Mouse (Mus musculus): ENCODE results near the gene Lrfn2.

Lrfn2 gene

DNA sequence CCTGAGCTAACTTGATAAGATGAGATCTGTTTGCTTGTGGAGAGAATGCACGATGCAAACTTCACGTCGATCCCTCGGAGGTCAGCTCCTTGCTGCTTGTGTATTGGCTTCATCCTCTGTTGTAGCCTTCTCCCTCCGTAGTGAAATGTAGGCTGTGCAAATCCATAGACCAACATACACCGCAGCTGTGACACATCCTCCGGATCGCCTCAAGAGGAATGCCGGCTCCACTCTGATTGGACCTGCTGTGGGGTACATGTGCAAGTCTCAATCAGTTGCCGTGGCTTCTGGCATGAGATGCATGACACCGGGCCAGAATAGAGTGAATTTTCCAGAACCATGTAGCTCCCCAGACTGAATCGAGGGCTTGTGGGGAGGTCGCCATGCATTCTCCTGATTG is 36.1 kb downstream of the Lrfn2 start:
- DNase-seq = no peak

DNA sequence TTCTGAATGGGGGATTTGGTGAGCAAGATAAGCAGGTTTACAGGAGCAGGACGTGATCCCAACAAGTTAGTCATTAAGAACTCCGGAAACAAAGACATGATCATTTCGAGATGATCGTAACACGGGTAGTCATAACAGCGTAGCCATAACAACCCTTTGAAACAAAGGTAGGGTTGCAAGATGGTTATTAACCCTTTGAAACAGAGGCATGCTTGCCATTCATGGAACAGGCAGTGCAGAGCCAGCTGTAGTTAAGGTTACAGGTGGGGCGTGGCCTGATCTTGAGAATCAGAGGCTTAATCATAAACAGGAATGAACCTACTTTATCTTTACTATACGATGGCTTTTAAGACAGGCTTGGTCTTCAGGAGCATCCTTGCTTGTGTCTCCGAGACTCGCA is 39.1 kb downstream of the Lrfn2 start:
- no peak for DNase-seq

DNA sequence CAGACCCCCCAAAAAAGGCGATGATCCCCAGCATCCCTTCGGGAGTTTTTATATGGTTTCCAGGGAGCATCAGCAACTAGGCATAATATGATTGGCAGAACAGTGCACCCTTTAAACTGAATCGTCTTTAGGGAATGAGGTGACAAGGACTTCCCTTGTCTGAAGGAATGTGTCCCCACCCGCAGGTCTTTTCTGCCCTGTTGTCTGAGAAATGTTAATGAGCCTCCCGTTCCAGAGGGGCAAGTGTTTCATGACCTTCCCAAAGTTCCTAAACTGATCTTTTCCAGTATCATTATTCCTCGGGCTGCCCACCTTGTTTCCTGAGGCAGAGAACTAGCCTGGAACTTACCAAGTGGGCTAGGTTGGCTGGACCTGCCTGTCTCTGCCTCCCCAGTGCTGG is 40.7 kb downstream of the Lrfn2 start:
- no peak for DNase-seq

DNA sequence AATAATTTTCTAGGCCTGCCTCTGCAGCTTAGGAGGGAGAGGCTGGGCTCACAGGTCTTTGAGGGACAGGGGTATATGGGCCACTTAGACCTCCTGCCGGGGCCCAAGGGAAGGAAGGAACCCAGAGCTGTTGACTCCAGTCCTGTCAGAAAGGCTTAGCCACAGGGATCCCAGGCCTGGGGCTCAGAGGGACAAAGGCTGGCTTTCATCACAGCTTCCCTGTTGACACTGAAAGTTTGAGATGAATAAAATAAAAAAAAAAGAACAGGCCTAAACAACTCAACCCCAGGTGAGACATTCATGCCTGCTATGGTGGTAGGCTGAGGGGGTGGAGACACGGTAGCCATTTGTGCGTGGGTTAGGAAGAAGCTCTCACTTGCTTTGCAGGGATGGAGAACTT is 41.2 kb downstream of the Lrfn2 start:
- no peak for DNase-seq

DNA sequence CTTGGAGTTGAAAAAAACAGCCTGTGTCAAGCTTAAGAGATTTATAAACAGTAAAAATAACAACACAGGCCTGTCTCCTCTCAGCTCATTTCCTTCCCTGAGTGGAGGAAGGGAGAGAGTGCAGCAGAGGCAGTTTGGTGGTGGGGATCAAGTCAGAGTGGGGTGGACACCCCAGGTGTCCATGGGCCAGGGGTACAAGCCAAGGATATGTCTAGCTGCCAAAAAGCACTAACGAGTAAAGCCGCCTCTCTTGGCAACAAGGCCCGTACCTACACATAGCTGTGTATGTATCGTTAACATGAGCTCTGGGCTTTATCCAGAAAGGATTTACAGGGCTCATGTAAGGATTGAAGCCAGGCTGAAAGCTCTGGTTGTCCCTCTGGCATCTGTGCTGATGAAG is 42.9 kb downstream of the Lrfn2 start:
- DNase-seq = no peak

DNA sequence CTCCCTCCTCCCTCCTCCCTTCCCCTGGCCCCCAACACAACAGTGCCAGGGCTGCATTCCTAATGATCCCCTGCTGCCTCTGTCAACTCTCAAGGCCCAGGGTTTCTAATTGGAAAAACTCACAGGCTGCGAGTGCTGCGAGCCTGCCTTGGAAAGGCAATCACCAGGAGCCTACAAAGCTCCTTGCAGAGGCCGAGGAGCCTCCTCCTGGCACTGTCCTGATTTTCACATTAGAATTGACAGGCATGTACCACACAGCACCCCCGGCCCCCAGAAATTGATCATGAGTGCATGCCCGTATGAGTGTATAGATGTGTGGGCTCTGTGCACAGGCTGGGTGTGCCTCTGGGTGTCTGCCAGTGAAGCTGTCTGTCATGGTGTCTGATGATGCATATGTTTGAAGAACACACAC is 44.4 kb downstream of the Lrfn2 start:
- peak in 1 of 2 experiments; percentile 26 for DNase-seq

DNA sequence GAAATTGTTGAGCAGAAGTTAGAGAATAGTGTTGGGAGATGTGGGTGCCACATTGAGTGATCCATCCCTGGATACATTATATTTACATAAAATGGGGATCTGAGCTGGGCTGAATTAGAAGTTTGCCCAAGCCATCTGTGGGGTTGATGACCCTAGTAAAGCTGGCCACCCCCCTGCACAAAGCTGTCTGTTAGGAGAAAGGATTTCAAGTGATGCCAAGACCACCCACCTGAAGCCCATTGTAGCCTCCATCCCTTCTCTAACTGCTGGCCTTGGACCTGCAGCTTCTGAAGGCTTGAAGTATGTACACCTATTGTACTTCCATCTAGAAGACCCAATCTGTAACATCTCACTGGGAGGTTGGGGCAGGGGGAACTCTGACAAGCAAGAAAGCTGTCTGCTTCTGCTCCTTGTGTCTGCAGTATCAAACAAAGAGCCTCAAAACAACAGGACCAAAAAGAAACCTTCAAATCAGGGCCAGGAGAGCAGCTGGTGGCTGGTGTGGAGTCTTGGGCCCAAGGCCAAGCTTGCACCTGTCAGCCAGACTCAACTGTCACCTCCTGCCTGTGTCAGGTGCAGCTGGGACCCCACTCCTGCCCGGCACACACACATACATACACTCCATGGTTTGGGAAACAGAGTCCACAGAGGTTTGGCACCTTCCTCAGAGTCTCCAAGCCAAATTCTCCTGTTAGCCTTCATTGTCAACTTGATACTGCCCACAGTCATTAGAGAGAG is 63.2 kb downstream of the Lrfn2 start:
- DNase-seq = no peak

DNA sequence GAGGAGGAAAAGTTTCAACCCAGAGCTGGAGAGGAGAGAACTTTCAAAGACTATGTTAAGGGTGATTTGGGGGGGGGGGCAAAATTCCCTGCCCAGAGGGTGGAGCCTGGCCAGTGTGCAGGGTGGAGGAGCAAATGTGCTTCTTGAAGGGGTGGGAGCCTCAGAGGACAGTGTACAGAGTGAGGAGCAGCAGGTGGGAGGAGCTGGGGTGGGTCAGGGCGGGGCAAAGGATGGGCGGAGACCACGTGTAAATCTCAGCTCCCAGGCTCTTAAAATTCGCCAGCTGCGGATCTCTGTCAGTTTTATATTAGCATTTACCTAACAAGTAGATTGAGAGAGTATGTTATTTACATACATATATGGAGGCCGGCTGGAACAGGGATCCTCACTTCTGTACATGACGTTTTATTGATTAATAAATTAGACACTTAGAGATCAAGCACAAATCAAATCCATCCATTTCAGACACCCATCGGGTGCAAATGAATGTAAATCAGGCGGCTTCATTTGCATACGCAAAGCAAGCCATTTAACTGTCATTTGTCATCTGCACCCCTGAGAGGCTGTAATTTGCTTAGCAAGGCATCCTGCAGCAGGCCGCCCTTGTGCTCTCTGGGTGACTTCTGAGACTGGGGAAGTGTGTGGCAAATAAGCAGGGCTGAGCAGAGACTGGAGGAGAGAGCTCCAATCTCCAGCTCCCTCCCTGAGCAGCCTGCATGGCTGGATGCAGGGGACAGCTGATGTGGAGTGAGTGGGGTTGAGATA is 67.5 kb downstream of the Lrfn2 start:
- DNase-seq = no peak

DNA sequence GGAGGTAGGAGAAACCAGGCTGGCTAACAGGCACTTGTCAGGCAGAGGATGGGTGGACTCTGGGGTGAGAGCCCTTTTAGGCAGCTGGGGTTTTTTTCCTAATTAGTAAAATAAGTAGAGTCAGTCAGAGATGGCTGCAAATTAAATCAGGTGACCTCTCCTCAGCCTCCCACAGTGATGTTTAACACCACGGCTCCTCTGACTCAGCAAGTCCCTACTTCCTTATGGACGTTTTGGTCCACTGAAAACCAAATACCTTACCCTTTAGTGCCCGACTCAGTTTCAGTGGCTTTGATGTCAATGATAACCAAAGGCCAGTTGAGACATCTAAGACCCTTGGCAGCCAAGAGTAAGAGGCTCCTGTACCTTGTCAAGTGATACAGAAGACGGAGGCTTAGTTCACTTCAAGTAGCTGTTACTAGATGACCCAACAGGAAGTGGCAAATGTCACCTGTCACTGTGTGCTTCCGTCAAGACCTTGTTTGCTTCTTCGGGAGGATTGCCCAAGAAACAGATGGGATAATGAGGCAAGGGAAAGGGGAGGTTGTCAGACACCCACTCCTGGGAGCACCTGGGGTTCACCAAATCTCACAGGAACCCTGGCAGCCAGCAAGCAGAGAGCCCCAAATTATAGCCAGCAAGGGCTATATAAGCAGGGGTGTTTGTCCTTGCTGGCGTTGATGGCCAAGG is 77.3 kb downstream of the Lrfn2 start:
- DNase-seq = no peak

DNA sequence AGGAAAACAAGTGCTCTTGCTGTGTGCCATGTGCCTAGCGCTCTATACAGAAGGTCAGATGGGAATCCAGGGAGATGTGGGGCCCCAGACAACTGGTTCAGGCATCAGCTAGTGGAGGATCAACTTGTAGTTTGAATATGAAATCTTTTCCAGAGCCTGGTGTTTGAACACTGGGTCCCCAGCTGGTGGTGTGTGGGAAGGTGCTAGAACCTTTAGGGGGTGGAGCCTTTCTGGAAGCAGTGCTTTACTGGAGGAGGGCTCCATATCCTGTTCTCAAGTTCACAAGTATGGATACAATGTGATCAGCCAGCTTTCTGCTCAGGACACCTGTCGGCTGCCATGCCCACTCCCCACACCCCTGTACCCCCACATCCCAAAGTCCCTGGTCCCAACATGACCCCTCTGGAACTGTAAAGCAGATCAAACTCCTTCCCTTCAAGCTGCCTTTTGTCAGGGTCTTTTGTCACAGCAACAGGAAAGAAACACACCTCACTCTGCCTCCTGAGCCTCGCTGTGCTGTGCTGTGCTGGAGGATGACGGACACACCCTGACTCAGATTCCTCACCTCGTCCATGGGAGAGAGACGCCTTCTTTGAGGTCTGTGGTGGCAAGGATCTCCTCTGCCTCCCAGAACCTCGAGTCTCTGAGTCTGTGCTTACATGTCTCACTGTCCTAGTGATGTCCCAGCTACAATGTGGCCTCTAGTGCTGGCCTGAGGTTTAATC is 81.9 kb downstream of the Lrfn2 start:
- DNase-seq = no peak

DNA sequence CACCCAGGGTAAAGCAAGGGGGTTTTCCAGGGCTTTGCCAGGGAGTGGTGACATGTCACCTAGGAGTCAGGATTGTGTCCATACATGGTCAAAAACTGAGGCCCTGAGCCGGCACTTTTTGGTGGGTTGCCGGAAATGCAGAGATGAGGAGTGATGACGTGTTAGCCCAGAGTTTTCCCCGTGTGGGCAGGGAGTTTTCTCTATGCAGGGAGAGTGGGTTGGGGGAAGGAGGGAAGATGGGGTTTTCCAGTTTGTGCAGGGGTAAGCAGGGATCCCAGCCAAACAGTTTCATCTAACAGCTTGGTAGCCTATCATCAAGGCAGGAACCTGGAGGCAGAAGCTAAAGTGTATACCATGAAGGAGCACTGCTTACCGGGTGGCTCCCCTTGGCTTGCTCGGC is 83.2 kb downstream of the Lrfn2 start:
- no peak for DNase-seq

DNA sequence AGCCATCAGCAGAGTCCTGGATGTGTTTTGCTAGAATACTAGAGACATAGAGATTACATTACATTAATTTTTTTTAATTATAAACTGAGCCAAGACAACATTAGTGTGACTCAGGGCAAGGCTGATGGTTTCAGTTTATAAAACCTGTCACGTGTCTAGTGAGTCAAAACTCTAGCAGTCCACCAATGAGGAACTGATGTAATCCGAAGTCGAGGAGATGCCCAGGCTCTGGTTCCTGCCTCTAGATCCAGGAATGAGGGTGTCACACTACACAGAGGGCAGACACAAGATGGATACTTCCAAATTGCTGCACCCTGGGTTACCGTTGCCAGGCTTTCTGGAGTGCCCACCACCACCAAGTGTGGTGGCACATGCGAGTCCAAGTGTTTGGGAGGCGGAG is 84.0 kb downstream of the Lrfn2 start:
- no peak for DNase-seq

DNA sequence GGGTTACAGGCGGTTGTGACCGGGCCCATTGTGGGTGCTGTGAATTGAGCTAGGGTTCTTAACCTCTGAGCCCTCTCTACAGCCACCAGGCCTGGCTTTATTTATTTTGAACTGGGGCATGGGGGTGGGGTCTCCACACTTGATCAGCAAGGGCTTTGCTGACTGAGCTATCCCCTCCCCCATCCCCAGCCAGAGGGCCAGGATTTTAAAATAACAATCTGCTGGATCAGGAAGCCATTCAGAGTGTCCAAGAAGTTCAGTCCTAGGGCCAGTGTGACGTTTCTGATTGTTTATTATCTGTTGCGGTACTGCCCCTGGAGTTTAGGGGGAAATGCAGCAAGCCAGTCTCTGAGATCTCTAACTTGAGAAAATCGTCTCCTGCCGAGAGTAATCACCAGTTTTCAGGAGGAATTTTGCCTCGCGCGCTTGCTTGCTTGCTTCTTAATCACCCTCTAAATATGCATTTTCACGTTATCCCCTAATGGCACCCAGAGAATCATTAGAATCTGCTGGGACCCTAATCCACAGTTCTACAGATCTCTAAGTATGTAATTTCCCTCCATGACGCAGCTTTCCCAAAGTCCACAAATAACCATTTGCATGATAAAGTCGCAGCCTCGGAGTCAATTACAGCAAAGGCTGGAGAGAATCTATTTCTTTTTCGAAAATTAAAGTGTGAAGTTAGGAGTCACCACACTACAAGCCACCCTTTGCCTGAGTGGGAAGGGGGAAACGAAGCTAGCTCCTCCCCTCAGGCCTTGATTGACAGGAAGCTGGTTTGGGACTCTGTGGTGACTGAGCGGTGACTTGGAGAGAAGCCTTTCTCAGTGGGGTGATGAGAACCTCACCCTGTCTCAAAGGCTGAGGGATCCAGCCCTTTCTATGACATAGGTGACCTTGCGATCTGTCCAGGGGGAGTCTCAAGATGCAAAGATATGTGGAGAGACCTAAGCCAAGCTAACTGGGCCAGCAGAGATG is 85.5 kb downstream of the Lrfn2 start:
- no peak for DNase-seq

DNA sequence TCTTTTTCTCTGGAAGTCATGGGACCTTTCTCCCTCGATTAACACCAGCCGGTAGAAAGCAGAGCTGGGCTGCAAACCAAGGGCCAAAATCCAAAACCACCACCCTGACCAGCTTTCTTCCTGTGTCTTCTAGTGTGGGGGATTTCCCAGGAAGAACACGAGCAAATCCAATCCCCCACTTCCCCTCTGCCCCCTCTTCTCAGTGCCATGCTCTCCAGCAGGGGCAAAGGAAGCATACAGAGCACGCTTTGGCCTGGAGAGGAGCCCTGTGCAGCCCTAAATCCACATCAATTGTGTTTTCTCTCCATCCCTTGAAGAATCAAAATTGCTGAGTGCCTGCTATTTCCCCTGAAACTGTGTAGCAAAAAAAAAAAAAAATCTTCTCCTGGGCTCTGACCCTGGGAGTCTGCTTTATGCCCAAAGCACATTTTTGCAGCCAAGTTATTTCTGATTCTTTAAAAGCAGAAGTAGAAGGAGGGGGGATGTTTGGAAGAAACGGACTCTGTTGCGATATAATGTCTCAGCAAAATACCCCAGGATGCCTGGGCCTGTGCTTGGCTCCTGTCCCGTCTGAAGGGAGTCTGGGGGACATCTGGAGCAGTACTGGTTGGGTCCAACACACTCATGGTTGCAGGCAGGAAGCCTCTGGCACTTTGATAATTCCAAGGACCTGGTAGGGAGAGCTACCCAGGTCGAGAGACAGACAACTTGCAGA is 86.8 kb downstream of the Lrfn2 start:
- DNase-seq = peak; percentile 14 to 44

DNA sequence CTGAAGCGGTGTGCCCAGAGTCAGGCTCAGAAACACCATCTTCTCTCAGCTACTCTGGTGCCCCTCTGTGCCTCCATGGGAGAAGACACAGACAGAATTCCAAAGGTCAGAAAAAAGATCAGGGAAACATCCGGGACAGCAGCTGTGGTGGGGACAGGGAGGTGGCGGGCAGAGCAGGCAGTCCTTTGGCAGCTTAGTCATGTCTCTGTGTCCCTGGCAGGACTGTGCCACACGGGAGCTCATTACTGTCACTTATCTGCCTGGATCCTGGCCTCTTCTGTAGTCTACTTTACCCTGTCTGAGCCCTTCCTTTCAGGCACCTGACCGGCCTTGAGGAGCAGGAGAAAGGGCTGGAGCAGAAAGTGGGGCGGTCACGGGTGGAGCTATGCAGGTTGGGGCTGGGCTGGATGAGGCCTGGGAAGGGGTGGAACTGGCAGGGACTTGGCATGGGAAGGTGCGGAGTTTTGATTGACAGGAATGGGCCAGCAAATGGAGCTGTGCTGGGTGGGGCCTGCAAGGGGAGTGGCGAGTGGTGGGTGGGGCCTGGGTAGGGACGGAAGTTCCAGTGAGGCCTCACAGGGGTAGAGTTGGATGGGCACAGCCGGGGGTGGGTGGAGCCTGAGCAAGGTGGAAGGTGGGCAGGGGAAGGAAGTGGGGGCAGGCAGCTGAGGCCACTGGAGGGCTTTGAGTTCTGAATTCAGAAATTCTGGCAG is 97.5 kb downstream of the Lrfn2 start:
- DNase-seq = peak; percentile 67 to 76

DNA sequence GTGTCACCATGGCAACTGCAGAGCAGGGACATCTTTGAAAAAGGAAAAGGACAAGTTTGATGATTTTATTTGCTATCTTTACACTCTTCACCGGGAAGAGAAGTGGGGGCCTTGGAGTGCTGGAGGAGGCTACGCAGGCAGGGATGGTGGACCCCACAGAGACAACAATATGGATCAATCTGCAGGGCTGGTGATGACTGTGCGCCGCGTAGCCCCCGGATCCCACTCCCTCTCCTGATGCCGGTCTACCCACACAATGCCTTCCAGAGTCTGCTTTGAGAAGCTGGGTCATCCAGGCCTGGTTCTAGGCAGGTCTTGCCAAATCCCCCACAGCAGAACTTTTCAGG is 98.1 kb downstream of the Lrfn2 start:
- DNase-seq = no peak

DNA sequence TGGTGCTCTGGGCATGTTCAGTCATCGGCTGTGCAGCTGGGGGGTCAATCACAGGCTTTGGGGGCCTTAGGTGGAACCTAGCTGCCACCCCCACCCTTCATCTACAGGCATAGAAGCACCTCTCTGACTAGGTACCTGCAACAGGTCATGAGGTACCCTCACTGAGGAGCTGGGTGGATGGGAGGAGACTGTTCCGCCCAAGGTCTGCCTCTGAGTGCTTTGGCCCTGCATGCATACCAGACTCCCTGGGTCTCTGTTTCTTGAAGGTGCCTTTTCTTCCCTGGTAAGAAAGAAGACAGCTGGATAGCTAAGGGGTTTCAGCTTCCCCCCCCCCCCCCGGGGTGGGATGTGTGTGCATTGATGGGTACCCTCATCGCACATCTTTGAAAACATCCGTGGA is 98.7 kb downstream of the Lrfn2 start:
- no peak for DNase-seq

DNA sequence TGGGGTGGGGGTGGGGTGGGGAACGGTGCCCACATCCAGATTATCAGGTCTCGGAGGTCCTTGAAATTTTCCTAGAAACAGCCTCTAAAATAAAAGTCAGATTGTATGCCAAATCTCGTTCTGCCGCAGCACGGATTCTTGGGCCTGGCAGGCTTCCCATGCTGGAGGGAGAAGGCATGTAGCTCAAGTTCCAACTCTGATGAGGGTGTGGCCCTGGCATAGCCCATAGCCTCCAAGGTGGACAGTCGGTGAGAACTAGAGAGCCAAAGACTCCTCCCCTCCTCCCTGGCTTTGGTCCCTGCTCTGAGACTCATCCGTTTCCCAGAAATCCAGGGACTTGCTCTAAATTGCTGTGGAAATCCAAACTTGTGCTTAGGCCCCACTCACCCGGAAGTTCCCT is 99.6 kb downstream of the Lrfn2 start:
- peak; percentile 18 to 52 for DNase-seq

DNA sequence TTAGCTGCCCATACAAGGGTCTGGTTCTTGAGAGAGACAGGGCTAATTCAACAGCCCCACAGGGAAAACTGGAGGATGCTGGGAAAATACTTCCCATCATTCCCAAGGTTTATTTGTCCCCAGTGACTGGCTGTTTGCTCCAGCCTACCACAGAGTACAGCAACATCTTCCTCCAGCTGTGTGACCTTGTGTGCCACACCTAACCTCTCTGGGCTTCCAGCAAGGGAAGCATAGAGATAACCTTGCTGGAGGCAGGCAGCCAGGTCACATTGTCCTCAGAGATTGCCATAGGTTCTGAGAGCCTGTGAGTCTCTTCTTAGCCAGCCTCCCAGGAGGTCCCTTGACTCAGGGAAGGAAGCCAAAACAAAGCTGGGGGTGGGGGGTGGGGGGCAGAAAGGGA is 101.1 kb downstream of the Lrfn2 start:
- DNase-seq = no peak

DNA sequence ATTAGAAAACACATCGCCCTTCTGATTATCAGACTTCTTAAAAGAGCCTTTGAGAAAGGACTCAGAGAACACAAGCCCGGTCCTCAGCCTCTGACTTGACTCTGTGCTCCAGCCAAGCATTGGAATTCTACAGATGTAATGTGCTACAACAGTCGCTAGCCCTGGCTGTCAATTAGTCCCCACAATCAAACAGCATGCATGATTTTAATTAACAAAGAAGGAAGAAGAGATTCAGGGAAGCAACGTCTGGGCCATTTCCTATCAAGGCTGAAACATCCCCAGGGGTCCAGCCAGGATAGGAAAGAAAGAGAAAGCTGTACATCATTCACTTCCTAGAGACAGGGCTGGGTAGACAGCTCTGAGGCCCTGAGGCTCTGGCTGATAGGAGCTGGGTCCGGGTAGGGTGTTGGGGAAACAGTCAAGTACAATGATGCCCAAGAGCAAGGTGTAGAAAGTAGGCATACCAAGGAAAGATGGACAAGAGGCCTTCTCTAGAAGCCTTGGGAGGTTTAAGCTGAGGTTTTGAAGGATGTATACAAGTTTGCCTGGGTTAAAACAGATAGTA is 101.6 kb downstream of the Lrfn2 start:
- DNase-seq = no peak

Measured in lung, postnatal 4 days (tissue).